In the genomic region with DNA sequence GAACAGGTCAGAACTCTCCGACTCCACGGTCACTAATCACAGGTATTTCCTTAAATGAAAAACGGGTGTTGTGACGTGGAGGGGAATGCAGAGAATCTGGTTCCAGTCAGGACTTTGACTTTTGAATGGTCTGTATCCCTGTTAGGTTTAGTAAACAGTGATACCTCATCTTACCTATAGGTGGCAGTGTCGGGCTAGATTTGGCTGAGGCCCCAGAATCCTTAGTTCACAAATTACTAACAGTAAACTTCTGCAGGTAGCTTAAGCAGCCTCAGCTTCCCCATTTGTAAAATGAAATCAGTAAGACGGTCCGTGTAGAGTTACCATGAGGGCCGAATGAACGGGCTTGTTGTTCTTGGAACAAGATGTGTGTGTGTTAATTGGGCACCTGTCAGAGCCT, we compare ENCODE assay signal across 9 mouse cellular contexts. TPM values are rescaled to one million over a fixed set of nuclear protein-coding genes. Genes with fewer than 3 reads are reported as not detected.
DNase-seq lines count a peak whose midpoint lies in the region; ATAC-seq and TF ChIP-seq lines count a peak whose summit lies in the region.
"Had no signal": no experiment of that assay in that cellular context is flagged by ENCODE, and none has a peak within 500 bp of the region (broad histone marks: within the 10 kb centered on the region; RNA-seq: fewer than 3 reads in every experiment).

No protein-coding gene starts in this region.

- no peak overlapping the region for H3K9ac ChIP-seq in forebrain, embryonic 15.5 days (replicated peaks)
- H3K9ac ChIP-seq in intestine, postnatal 0 days (ENCODE audit: low read depth, low read length) = no peak overlapping the region
- no peak overlapping the region for H3K9ac ChIP-seq in liver, postnatal 0 days (replicated peaks)
- no peak overlapping the region for H3K9ac ChIP-seq in neural tube, embryonic 12.5 days
- H3K9ac ChIP-seq: heart, embryonic 13.5 days had no signal

- TF ChIP-seq CTCF in intestine, postnatal 0 days (IDR thresholded peaks at IDR 0.05; ENCODE audit: low read depth) = peak; percentile 87
- peak; percentile 86 for TF ChIP-seq CTCF in liver, postnatal 0 days (IDR thresholded peaks at IDR 0.05; ENCODE audit: low read depth)

- DNase-seq in cerebellum, adult 18-20 months = peak; percentile 23 to 36
- no peak for DNase-seq in cerebellum, adult 11 months
- peak; percentile 70 for DNase-seq in A20 (ENCODE audit: low read depth, low spot score)
- peak; percentile 2 for DNase-seq in c-Kit-negative CD71-positive TER-119-positive erythroid progenitor cells, embryonic 14.5 days (ENCODE audit: low read depth, low spot score)
- peak; percentile 35 for DNase-seq in liver, postnatal 0 days

- no peak for TF ChIP-seq EP300 in liver, postnatal 0 days (IDR thresholded peaks at IDR 0.05; ENCODE audit: low read depth)

- no peak overlapping the region for H3K4me2 ChIP-seq in forebrain, embryonic 15.5 days (replicated peaks)
- H3K4me2 ChIP-seq in intestine, postnatal 0 days (replicated peaks; ENCODE audit: low read depth) = no peak overlapping the region
- no peak overlapping the region for H3K4me2 ChIP-seq in liver, postnatal 0 days (ENCODE audit: low read depth, low read length)
- H3K4me2 ChIP-seq in neural tube, embryonic 12.5 days (replicated peaks) = no peak overlapping the region
- H3K4me2 ChIP-seq: heart, embryonic 13.5 days had no signal

- 20% methylated on average over 9 of the region's 9 CpGs for WGBS in forebrain, embryonic 15.5 days
- 17% methylated on average over 9 of the region's 9 CpGs for WGBS in intestine, postnatal 0 days
- 9% methylated on average over 9 of the region's 9 CpGs for WGBS in liver, postnatal 0 days (ENCODE audit: insufficient replicate concordance)
- 25% methylated on average over 9 of the region's 9 CpGs for WGBS in neural tube, embryonic 12.5 days

- H3K27ac ChIP-seq in forebrain, embryonic 15.5 days (replicated peaks) = no peak overlapping the region
- H3K27ac ChIP-seq in intestine, postnatal 0 days (ENCODE audit: low read depth, low read length) = no peak overlapping the region
- no peak overlapping the region for H3K27ac ChIP-seq in liver, postnatal 0 days (ENCODE audit: low read depth)
- H3K27ac ChIP-seq in neural tube, embryonic 12.5 days = no peak overlapping the region
- H3K27ac ChIP-seq: heart, embryonic 13.5 days had no signal

- no peaks in the 10 kb centered on the region for H3K9me3 ChIP-seq in forebrain, embryonic 15.5 days
- no peaks in the 10 kb centered on the region for H3K9me3 ChIP-seq in intestine, postnatal 0 days (ENCODE audit: control insufficient read depth)
- no peaks in the 10 kb centered on the region for H3K9me3 ChIP-seq in liver, postnatal 0 days (ENCODE audit: low read length)
- H3K9me3 ChIP-seq in neural tube, embryonic 12.5 days = no peaks in the 10 kb centered on the region
- H3K9me3 ChIP-seq: heart, embryonic 13.5 days had no signal

- ATAC-seq in forebrain, embryonic 15.5 days (replicated peaks) = peak; percentile 65
- ATAC-seq in intestine, postnatal 0 days = peak; percentile 59
- ATAC-seq in liver, postnatal 0 days = peak; percentile 47; the same call in 1 of the 2 replicates
- ATAC-seq in neural tube, embryonic 12.5 days (ENCODE audit: low FRiP score, low read depth) = peak; percentile 34; the same call in 1 of the 2 replicates

- H3K36me3 ChIP-seq in forebrain, embryonic 15.5 days = no peaks in the 10 kb centered on the region
- no peaks in the 10 kb centered on the region for H3K36me3 ChIP-seq in intestine, postnatal 0 days (ENCODE audit: control insufficient read depth, insufficient read depth)
- H3K36me3 ChIP-seq in liver, postnatal 0 days (replicated peaks; ENCODE audit: insufficient read depth, low read length) = no peaks in the 10 kb centered on the region
- no peaks in the 10 kb centered on the region for H3K36me3 ChIP-seq in neural tube, embryonic 12.5 days
- H3K36me3 ChIP-seq: heart, embryonic 13.5 days had no signal

- no peaks in the 10 kb centered on the region for H3K27me3 ChIP-seq in forebrain, embryonic 15.5 days
- H3K27me3 ChIP-seq in intestine, postnatal 0 days (replicated peaks; ENCODE audit: control insufficient read depth, insufficient read depth, low read length) = 0 out of 2 replicates have a peak, but pooled peaks cover 3% of the 10 kb centered on the region
- 0 out of 2 replicates have a peak, but pooled peaks cover 4% of the 10 kb centered on the region for H3K27me3 ChIP-seq in liver, postnatal 0 days (ENCODE audit: insufficient read depth, low read length)
- no peaks in the 10 kb centered on the region for H3K27me3 ChIP-seq in neural tube, embryonic 12.5 days (replicated peaks)

- no peaks in the 10 kb centered on the region for H3K4me1 ChIP-seq in forebrain, embryonic 15.5 days
- H3K4me1 ChIP-seq in intestine, postnatal 0 days (replicated peaks; ENCODE audit: control insufficient read depth, insufficient read depth, low read length) = no peaks in the 10 kb centered on the region
- no peaks in the 10 kb centered on the region for H3K4me1 ChIP-seq in liver, postnatal 0 days (ENCODE audit: insufficient read depth)
- no peaks in the 10 kb centered on the region for H3K4me1 ChIP-seq in neural tube, embryonic 12.5 days
- H3K4me1 ChIP-seq: heart, embryonic 13.5 days had no signal

- H3K4me3 ChIP-seq in forebrain, embryonic 15.5 days = no peak overlapping the region
- H3K4me3 ChIP-seq in intestine, postnatal 0 days (ENCODE audit: low read depth, low read length) = no peak overlapping the region
- no peak overlapping the region for H3K4me3 ChIP-seq in liver, postnatal 0 days (ENCODE audit: low read depth, low read length)
- no peak overlapping the region for H3K4me3 ChIP-seq in neural tube, embryonic 12.5 days
- H3K4me3 ChIP-seq: heart, embryonic 13.5 days had no signal

RNA-seq across cellular contexts. Expression of a gene that starts 21.0 kb away (rescaled TPM):
- polyA plus RNA-seq in forebrain, embryonic 15.5 days (2015; fragmentation: Nextera tagmentation; extraction: Ambion mirVana) = 0.14 and 0.43 TPM in 2 replicates
- polyA plus RNA-seq in intestine, postnatal 0 days (2015; fragmentation: Nextera tagmentation; extraction: Ambion mirVana) = 28.7 and 30.7 TPM in 2 replicates
- 7.1 and 7.9 TPM in 2 replicates for polyA plus RNA-seq in liver, postnatal 0 days (2015; fragmentation: Nextera tagmentation; extraction: Ambion mirVana)
- polyA plus RNA-seq in neural tube, embryonic 12.5 days (2016; fragmentation: Nextera tagmentation; extraction: Ambion mirVana) = 0.27 TPM in 2 replicates
